Mouse (Mus musculus): ENCODE measurements around the gene Ccdc136.

- TF ChIP-seq POLR2A (IDR thresholded peaks at IDR 0.05; ENCODE audit: borderline replicate concordance, extremely low read depth, insufficient read depth, insufficient read length, poor library complexity, severe bottlenecking) (no peak), CTCF (IDR thresholded peaks at IDR 0.05; ENCODE audit: borderline replicate concordance, extremely low read depth, insufficient read depth, insufficient read length) (no peak)
Measured at GRCm38 (mm10) chr6:29468851-29469250, 72.7 kb downstream of the Ccdc136 start.

Data from brain, embryonic 14.5 days (tissue).